Mouse (Mus musculus) hindbrain, embryonic 10.5 days (tissue): ENCODE measurements around the gene Cflar. TPM values are rescaled to one million over a fixed set of nuclear protein-coding genes. Genes with fewer than 3 reads are reported as not detected.

ENCODE experiments used
- DNase-seq: peaks from one replicate; pipeline ENCODE4 v3.0.0-alpha.2; 2017; ENCODE audit warnings: low spot score
- H3K27ac ChIP-seq: fragments of 300-500 bp; sonication (generic); 2 replicates; pipeline ENCODE4 v1.5.1; 2016; ENCODE audit warnings: mild to moderate bottlenecking, moderate library complexity
- H3K27me3 ChIP-seq: fragments of 300-500 bp; sonication (generic); 2 replicates; pipeline ENCODE4 v1.6.1; 2016; ENCODE audit warnings: mild to moderate bottlenecking; ENCODE audit not compliant: poor library complexity, insufficient read depth, severe bottlenecking
- H3K36me3 ChIP-seq: fragments of 300-500 bp; sonication (generic); 2 replicates; pipeline ENCODE4 v1.6.1; 2016; ENCODE audit warnings: mild to moderate bottlenecking, moderate library complexity
- H3K4me1 ChIP-seq: fragments of 300-500 bp; sonication (generic); replicated peaks from 2 replicates; pipeline ENCODE4 v1.6.1; 2016; ENCODE audit warnings: mild to moderate bottlenecking
- H3K4me3 ChIP-seq: fragments of 300-500 bp; sonication (generic); 2 replicates; pipeline ENCODE4 v1.5.1; 2016; ENCODE audit warnings: mild to moderate bottlenecking, moderate library complexity
- H3K9me3 ChIP-seq: fragments of 300-500 bp; sonication (generic); 2 replicates; pipeline ENCODE4 v1.6.1; 2016; ENCODE audit warnings: mild to moderate bottlenecking, moderate library complexity
- WGBS: fragments of 180-500 bp; shearing (Covaris S2); methylation state at CpG from one replicate; pipeline ENCODE4 v1.1.7; 2016; 5-methylcytosine and 5-hydroxymethylcytosine counted together
- polyA plus RNA-seq: library from polyadenylated mRNA; unstranded; fragments of >200 nt; fragmentation: Nextera tagmentation; extraction: Ambion mirVana; gene quantifications from 2 replicates; pipeline ENCODE4 v1.2.1, GENCODE M21; 2016

The Cflar gene
- polyA plus RNA-seq, 1 experiment from 2014 or later, result 26.6 TPM

DNA sequence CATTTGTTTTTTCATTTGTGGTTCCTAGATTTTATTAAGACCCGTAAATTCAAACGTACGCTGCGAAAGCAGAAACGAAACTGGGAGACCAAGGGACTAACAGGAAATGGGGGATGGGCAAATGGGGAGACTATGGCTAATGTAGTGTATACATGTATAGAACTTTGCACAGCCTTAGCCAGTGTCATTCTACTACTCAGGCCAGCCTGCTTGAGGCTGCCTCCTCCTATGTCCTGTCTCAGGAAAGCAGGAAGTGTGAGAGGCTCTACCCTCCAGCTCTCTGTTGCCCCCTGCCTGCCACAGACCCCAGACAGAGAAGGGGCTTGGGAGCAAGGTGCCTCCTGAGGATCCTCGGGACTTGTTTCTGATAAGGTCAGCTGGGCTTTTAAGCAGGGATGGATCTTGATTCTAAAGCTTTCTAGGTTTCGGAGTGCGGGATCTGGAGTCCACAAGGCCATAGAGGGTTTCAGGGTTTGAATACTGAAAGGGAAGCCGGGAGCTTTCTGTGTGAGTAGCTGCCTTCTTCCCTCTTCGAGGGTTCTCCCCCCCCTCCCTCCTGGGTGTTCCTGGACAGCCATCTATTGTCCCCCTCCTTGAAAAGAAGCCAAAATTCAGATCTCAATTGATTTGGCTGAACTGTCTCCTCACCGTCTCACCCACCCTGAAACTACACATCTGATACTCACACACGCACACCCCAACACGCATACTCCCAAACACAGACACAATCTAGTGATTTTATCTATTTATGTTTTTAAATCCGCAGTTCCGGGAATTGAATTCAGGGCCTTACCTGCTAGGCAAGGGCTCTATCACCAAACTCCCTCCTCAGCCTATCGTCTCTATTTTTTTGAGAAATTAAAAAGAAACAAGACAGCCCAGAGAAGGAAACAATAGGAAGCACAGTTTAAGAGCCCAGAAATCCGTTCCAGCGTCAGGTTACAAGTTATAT, 91.3 kb downstream of the Cflar start:
- WGBS, result 86% methylated on average over 18 of the region's 18 CpGs
- Histone ChIP-seq H3K27me3 (no peaks in the 10 kb centered on the region), H3K4me1 (no peaks in the 10 kb centered on the region), H3K4me3 (no peak overlapping the region), H3K27ac (no peak overlapping the region), H3K9me3 (no peaks in the 10 kb centered on the region), H3K36me3 (peaks cover 9% of the 10 kb centered on the region; the same call in 1 of the 2 replicates)
- DNase-seq, result no peak

DNA sequence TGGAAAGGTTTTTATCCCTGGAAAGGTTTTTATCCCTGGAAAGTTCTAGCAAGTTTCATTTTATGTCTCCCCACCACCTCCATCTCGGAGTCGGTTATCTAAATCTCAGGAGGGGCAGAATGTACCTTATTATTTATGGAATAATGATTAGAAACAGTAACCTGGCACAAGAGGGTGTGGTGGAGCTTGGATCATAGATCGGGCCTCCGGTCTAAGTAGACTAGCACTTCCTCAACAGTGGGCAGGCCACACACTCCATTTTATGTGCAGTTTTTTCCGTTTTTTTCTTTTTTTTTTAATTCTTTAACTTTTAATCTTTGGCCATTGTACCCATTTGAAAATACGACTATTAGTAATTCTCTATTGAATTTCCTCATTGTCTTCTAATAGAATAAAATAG, 92.2 kb downstream of the Cflar start:
- WGBS, result 88% methylated on average over 6 of the region's 6 CpGs

DNA sequence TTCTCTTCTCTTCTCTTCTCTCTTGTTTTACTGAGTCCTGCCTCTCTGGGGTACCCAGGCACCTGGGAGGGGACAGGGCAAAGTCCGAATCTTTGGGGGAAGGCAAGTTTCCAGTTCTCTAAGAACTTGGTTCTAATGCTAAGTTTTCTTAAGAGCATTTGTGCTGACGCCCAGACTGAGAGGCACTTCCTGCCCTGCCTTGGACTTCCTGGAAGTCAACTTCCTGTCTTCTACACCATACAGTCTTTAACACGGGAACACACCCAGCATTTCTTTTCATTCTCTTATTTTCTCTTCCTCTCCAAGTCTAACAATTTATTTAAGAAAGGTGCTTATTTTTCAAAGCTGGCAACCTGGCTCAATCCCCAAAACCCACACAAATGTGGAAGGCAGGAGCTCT, 95.3 kb downstream of the Cflar start:
- H3K36me3 ChIP-seq, result no peaks in the 10 kb centered on the region
- H3K4me1 ChIP-seq, result no peaks in the 10 kb centered on the region
- H3K4me3 ChIP-seq, result no peak overlapping the region
- WGBS, result 79% methylated on average over 3 of the region's 3 CpGs
- H3K9me3 ChIP-seq, result peaks cover 6% of the 10 kb centered on the region; the same call in 1 of the 2 replicates
- H3K27me3 ChIP-seq, result no peaks in the 10 kb centered on the region
- no peak for DNase-seq
- H3K27ac ChIP-seq, result no peak overlapping the region

More for the DNA sequence above, 92.2 kb downstream of the Cflar start:
- Histone ChIP-seq H3K4me3 (no peak overlapping the region), H3K36me3 (peaks cover 7% of the 10 kb centered on the region; the same call in 1 of the 2 replicates), H3K4me1 (no peaks in the 10 kb centered on the region), H3K9me3 (no peaks in the 10 kb centered on the region), H3K27me3 (no peaks in the 10 kb centered on the region), H3K27ac (no peak overlapping the region)
- DNase-seq, result no peak

Other genes with a start within 250 kb of the Cflar start
- 35.8 and 46.4 TPM in 2 replicates for gene Orc2, start 206.4 kb upstream of the Cflar start, polyA plus RNA-seq
- gene Fam126b, start 125.2 kb upstream of the Cflar start, polyA plus RNA-seq, result 5.7 and 7.0 TPM in 2 replicates
- 154 TPM in 2 replicates for gene Ndufb3, start 125.1 kb upstream of the Cflar start, polyA plus RNA-seq
- gene Als2cr12, start 15.5 kb upstream of the Cflar start, polyA plus RNA-seq, result not detected in 2 replicates
- 13.0 and 13.8 TPM in 2 replicates for gene Casp8, start 83.9 kb downstream of the Cflar start, polyA plus RNA-seq